Mouse (Mus musculus) gastrocnemius, adult 18-20 months (tissue): ENCODE measurements at regions not wholly inside any gene's neighbourhood (a gene's known extent, or its start where the extent isn't known, plus 50 kb on each side); places are given as distances from the start of the nearest gene placed in this dataset.
"Not testable (repeated sequence)": the region's sequence is repeated elsewhere in the genome, so short reads cannot be mapped to it uniquely, and the experiment has no call there.

Experiments
- DNase-seq: peaks from one replicate; pipeline ENCODE4 v3.0.0; 2021; ENCODE audit warnings: low spot score

GRCm38 (mm10) chr2:181930037-181930436, 60.9 kb upstream of the Gm14496 start:
- no peak for DNase-seq

GRCm38 (mm10) chr2:181930538-181930937, 60.4 kb upstream of the Gm14496 start:
- DNase-seq = not testable (repeated sequence)

- peak; percentile 39 for DNase-seq
Measured at GRCm38 (mm10) chr2:181931077-181931815, 59.7 kb upstream of the Gm14496 start.

GRCm38 (mm10) chr2:181931918-181932605, 58.9 kb upstream of the Gm14496 start:
- no peak for DNase-seq
